Mouse (Mus musculus) midbrain, embryonic 16.5 days (tissue): ENCODE measurements around the gene Ccnc. TPM values are rescaled to one million over a fixed set of nuclear protein-coding genes. Genes with fewer than 3 reads are reported as not detected.

Experiments used
- ATAC-seq: fragments of 200-750 bp; cut with Nextera tagmentation; 2 replicates; pipeline ENCODE4 v1.8.0; 2017; ENCODE audit warnings: moderate TSS enrichment
- H3K27ac ChIP-seq: fragments of 300-500 bp; sonication (generic); 2 replicates; pipeline ENCODE4 v1.5.1; 2014; ENCODE audit warnings: mild to moderate bottlenecking, low read length, mixed read lengths
- H3K27me3 ChIP-seq: fragments of 300-500 bp; sonication (generic); 2 replicates; pipeline ENCODE4 v1.6.1; 2014; ENCODE audit warnings: low read depth, low read length, mixed read lengths; ENCODE audit not compliant: control insufficient read depth, insufficient read depth
- H3K36me3 ChIP-seq: fragments of 300-500 bp; sonication (generic); 2 replicates; pipeline ENCODE4 v1.6.1; 2014; ENCODE audit warnings: mild to moderate bottlenecking, low read length, moderate library complexity, mixed read lengths; ENCODE audit not compliant: control insufficient read depth, insufficient read depth
- H3K4me1 ChIP-seq: fragments of 300-500 bp; sonication (generic); 2 replicates; pipeline ENCODE4 v1.6.1; 2014; ENCODE audit warnings: mild to moderate bottlenecking, low read length, mixed read lengths; ENCODE audit not compliant: control insufficient read depth, insufficient read depth
- H3K4me2 ChIP-seq: fragments of 300-500 bp; sonication (generic); 2 replicates; pipeline ENCODE4 v1.6.1; 2014; ENCODE audit warnings: mild to moderate bottlenecking, low read length, mixed read lengths
- H3K4me3 ChIP-seq: fragments of 300-500 bp; sonication (generic); 2 replicates; pipeline ENCODE4 v1.5.1; 2014; ENCODE audit warnings: low read depth, mild to moderate bottlenecking, low read length, moderate library complexity, mixed read lengths
- H3K9ac ChIP-seq: fragments of 300-500 bp; sonication (generic); 2 replicates; pipeline ENCODE4 v1.6.1; 2014; ENCODE audit warnings: low read depth, low read length, mixed read lengths
- H3K9me3 ChIP-seq: fragments of 300-500 bp; sonication (generic); replicated peaks from 2 replicates; pipeline ENCODE4 v1.6.1; 2014; ENCODE audit warnings: mild to moderate bottlenecking, low read length, mixed read lengths; ENCODE audit not compliant: control insufficient read depth, poor library complexity, severe bottlenecking
- WGBS: fragments of 180-500 bp; shearing (Covaris S2); extraction: QIAGEN DNeasy Blood & Tissue Kit; methylation state at CpG from one replicate; pipeline ENCODE4 v1.1.7; 2014; 5-methylcytosine and 5-hydroxymethylcytosine counted together
- polyA plus RNA-seq: library from polyadenylated mRNA; unstranded; fragments of >200 nt; fragmentation: Nextera tagmentation; extraction: Ambion mirVana; gene quantifications from 2 replicates; pipeline ENCODE4 v1.2.1, GENCODE M21; 2015

The Ccnc gene
- polyA plus RNA-seq, 1 experiment from 2014 or later: 75.0 TPM

DNA sequence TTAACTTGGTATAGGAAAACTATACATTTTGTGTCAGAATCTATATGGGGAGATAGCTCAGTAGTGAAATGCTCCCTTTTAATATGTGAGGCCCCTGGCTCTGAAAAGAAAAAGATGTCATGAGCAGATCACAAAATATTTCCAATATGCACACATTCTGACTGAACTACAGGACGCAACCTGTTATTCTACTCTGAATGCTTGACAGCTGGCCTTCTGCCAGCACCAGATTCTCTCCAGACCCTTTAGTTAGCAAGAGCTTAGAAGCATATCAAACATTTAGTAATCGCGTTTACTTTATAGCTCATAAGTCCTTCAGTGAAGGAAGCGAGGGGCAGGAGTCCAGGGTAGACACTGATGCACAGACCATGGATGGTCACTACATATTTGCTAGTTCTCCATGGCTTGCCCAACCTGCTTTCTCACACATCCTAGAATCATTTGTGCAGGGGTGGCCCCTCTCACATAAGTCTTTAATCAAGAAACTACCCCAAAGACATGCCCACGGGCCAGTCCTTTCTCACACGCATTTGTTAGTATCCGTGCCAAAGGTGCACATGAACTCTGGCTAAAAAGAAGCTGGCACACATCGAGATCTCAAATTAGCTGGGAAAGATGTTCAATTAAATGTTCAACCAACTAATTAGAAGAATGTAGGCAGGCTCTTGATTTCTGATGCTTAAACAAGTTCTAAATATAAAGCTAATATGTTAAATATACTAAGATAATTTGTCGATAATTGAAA lies 34.1 kb downstream of the Ccnc start:
- Histone ChIP-seq H3K4me2 (no peak overlapping the region), H3K9me3 (no peaks in the 10 kb centered on the region), H3K27ac (no peak overlapping the region), H3K4me1 (no peaks in the 10 kb centered on the region; the same call in 1 of the 2 replicates), H3K27me3 (no peaks in the 10 kb centered on the region), H3K9ac (no peak overlapping the region), H3K36me3 (peaks cover 8% of the 10 kb centered on the region), H3K4me3 (no peak overlapping the region)
- no peak for ATAC-seq
- 85% methylated on average over 9 of the region's 9 CpGs for WGBS

DNA sequence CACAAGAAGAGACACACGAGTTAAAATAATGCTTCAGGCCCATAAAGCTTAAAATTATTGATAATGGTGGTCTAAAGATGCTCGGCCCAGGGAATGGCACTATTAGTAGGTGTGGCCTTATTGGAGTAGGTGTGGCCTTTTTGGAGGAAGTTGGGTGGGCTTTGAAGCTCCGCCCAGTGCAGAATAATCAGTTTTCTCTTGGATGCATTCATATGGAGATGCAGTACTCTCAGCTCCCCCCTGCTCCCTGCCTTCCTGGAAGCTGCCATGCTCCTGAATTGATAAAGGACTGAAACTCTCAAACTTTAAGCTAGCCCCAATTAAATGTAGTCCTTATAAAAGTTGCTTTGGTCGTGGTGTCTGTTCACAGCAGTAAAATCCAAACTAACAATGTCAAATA lies 36.3 kb downstream of the Ccnc start:
- WGBS: 81% methylated on average over 4 of the region's 4 CpGs
- no peak overlapping the region for H3K4me2 ChIP-seq

DNA sequence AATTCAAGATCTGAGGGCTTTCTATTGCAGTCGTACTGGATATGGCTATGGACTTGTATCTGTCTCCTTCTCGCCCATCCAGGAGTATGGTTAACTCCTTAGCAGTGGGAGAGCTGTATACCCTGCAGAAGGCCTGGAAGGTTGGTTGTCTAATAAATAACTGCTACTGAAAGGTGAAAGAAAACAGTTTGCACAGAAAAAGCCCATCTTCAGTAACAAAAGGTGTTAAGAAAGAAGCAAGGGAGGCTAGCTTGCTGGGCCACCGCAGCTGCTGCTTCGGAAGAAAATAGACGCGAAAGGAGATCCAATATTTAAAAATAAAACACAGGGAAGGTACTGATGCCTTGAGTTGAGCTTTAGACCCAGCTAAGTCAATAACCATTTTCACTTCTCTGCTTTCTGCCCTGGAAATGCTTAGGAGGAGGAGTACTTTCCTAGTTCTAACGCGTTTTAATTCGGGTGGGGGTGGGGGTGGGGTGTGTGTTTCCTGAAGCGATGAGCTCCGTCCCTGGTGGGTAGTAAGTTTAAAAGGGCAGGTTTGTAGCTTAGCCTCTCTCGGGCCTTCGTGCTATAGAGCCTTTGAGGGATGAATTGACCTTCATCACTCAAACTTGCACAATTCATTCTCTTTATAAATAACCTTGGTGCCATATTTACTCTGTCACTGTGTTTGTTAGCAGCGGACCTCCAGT lies 38.8 kb downstream of the Ccnc start:
- Histone ChIP-seq H3K4me1 (no peaks in the 10 kb centered on the region; the same call in 1 of the 2 replicates), H3K36me3 (no peaks in the 10 kb centered on the region), H3K4me2 (peak overlapping the region; percentile 69), H3K27ac (peak overlapping the region; percentile 69), H3K9me3 (no peaks in the 10 kb centered on the region), H3K27me3 (no peaks in the 10 kb centered on the region), H3K4me3 (peak overlapping the region; percentile 55), H3K9ac (peak overlapping the region; percentile 78)
- WGBS: 17% methylated on average over 14 of the region's 14 CpGs
- ATAC-seq: peak; percentile 64; the same call in 1 of the 2 replicates

More for the DNA sequence above, 36.3 kb downstream of the Ccnc start:
- Histone ChIP-seq H3K27me3 (no peaks in the 10 kb centered on the region), H3K9ac (no peak overlapping the region), H3K36me3 (peaks cover 7% of the 10 kb centered on the region), H3K9me3 (no peaks in the 10 kb centered on the region), H3K4me1 (no peaks in the 10 kb centered on the region; the same call in 1 of the 2 replicates), H3K4me3 (no peak overlapping the region), H3K27ac (no peak overlapping the region)
- ATAC-seq: no peak

DNA sequence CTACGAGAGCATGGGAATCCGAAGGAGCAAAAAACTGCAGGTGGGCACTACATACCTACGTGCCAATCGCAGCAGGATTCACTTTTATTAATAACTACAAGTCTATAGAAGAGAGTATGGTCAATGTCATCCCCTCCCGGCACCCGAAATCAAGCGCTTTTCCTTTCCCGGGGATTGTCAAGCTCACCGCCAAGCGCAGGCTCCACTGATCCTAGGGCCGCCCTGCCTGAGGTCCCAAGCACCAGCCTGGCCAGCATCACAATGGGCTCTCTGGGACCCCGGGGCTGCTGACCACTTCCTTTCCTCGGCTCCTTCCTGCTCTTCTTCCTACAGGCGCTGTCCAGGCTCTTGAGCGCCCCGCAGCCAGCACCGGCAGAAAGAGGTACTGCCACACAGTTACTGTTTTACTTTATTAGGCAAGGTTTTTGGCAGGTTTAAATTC lies 39.4 kb downstream of the Ccnc start, which contains the start of the genes Usp45 and Tstd3:
TSS of gene Usp45 (plus strand) at position 294 of the 442 bp plus-strand sequence.
TSS of gene Tstd3 (minus strand) at position 350 of the 442 bp plus-strand sequence.
- Histone ChIP-seq H3K36me3 (no peaks in the 10 kb centered on the region), H3K9ac (peak within 1 kb of the TSS; percentile 78), H3K9me3 (no peaks in the 10 kb centered on the region), H3K4me1 (no peaks in the 10 kb centered on the region; the same call in 1 of the 2 replicates), H3K27me3 (no peaks in the 10 kb centered on the region), H3K4me2 (peak within 1 kb of the TSS; percentile 69), H3K27ac (peak within 1 kb of the TSS; percentile 69), H3K4me3 (peak within 1 kb of the TSS; percentile 55)
- peak; percentile 97 for ATAC-seq
- 0% methylated on average over 17 of the region's 17 CpGs for WGBS

DNA sequence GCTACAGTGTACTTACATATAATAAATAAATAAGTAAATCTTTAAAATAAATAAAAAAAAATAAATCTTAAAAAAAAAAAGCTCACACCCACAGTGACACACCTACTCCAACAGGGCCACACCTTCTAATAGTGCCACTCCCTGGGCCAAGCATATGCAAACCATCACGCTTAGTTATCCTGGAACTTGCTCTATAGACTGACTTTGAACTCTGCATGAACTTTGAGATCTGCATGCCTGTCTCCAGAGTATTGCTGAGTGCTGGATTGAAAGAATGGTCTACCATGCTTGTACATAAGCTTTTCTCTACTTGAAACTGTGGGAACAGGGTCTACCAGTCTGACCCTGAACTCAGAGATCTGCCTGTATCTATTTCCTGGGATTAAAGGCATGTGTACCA lies 43.6 kb downstream of the Ccnc start:
- Histone ChIP-seq H3K9me3 (no peaks in the 10 kb centered on the region), H3K36me3 (no peaks in the 10 kb centered on the region), H3K4me2 (no peak overlapping the region), H3K9ac (no peak overlapping the region), H3K27ac (no peak overlapping the region), H3K4me3 (no peak overlapping the region), H3K27me3 (no peaks in the 10 kb centered on the region), H3K4me1 (no peaks in the 10 kb centered on the region; the same call in 1 of the 2 replicates)
- 84% methylated on average over 1 of the region's 1 CpGs for WGBS
- ATAC-seq: no peak

DNA sequence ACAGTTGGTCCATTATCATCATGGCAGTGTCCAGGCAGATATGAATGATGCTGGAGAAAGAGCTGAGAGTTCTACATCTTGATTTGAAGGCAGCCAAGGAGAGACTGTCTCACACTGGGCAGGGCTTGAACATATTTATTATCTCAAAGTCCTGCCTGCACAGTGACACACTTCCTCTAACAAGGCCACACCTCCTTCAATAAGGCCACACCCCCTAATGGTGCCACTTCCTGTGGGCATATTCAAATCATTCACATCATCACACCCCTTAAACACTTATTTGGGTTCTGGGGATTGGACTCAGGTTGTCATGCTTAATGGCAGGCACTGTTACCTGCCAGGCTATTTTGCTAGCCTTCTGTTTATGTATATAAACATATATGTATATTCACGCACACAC lies 44.8 kb downstream of the Ccnc start:
- H3K4me2 ChIP-seq: no peak overlapping the region
- no peak for ATAC-seq
- H3K4me3 ChIP-seq: no peak overlapping the region
- H3K9me3 ChIP-seq: no peaks in the 10 kb centered on the region
- H3K27me3 ChIP-seq: no peaks in the 10 kb centered on the region
- no peaks in the 10 kb centered on the region for H3K36me3 ChIP-seq
- peaks cover 3% of the 10 kb centered on the region; the same call in 1 of the 2 replicates for H3K4me1 ChIP-seq
- H3K27ac ChIP-seq: no peak overlapping the region
- no peak overlapping the region for H3K9ac ChIP-seq
- WGBS: 96% methylated on average over 1 of the region's 1 CpGs

DNA sequence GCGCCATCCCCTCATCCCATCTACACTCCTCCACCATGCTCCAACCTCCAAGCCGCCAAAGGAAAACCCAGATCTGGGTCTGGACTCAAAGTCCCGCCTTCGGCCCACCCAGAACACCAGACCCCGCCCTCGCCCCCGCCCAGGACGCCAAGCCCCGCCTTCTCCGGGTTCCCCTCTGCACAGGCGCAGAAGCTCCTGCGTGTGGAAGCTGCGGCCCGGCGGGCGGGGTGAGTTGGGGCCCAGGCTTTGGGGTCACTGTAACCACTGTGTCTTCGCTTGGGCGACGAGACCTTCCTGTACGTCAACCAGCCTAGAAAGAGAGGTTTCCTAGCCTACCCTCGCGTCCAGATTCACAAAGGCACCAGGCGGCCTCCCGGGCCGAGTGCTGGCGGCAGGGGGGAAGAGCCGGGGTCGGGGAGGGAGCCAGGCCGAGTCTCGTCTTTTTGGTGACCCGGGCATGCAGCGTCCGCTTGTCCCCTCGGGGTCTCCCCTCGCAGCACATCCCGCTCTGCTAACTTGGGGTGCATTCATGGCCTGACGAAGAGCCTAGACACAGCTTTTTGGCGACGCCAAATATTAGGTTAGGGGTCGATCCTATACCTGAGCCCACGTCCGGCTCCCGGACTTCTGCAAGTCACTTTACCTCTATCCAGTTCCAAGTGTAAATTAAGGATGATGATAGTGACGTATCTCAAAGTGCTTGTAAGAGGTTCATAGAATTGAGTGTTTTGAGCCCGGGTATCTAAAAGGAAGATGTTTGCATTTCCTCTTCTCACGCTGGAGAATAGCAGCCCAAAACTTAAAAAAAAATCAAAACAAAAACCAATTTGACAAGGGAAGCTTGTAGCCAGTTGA lies 48.8 kb downstream of the Ccnc start:
- H3K27ac ChIP-seq: peak overlapping the region; percentile 1; the same call in 1 of the 2 replicates
- peak; percentile 98 for ATAC-seq
- WGBS: under 1% methylated on average over 46 of the region's 46 CpGs

DNA sequence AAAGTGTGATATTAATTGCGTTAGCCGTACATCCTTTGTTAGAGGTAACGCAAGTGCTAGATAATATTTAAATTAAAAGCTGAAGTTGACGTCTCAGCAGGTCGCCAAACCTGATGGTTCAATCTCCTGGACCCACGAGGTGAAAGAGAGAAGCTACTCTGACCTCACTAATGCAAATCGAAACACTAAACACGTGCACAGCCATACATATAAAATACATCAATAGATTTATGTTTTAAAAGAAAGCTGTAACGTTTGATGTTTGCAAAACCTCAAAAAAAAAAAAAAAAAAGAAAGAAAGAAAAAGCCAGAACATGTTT lies 49.4 kb downstream of the Ccnc start:
- peak overlapping the region; percentile 53 for H3K4me3 ChIP-seq
- peaks cover 8% of the 10 kb centered on the region for H3K4me1 ChIP-seq
- ATAC-seq: no peak
- peaks cover 5% of the 10 kb centered on the region; the same call in 1 of the 2 replicates for H3K36me3 ChIP-seq
- H3K9ac ChIP-seq: peak overlapping the region; percentile 68; the same call in 1 of the 2 replicates
- H3K9me3 ChIP-seq: no peaks in the 10 kb centered on the region
- no peak overlapping the region for H3K27ac ChIP-seq
- no peaks in the 10 kb centered on the region for H3K27me3 ChIP-seq
- WGBS: 6% methylated on average over 9 of the region's 9 CpGs
- peak overlapping the region; percentile 67 for H3K4me2 ChIP-seq

More for the DNA sequence above, 48.8 kb downstream of the Ccnc start:
- Histone ChIP-seq H3K4me2 (peak overlapping the region; percentile 67), H3K27me3 (no peaks in the 10 kb centered on the region), H3K4me1 (peaks cover 8% of the 10 kb centered on the region), H3K36me3 (peaks cover 1% of the 10 kb centered on the region; the same call in 1 of the 2 replicates), H3K9me3 (no peaks in the 10 kb centered on the region), H3K4me3 (peak overlapping the region; percentile 53), H3K9ac (peak overlapping the region; percentile 68)
